Mouse (Mus musculus) kidney, adult 8-10 months (tissue): ENCODE data around the gene Zkscan16.

Experiments
- DNase-seq, 2 experiments: peaks; one replicate each; pipeline ENCODE4 v3.0.0; 2022

The Zkscan16 gene

GRCm38 (mm10) chr4:59002948-59003805 lies 59.7 kb downstream of the Zkscan16 start, which contains the start of gene Gm20503:
Gene Gm20503 (plus strand): TSS chr4:59003210.
- DNase-seq, result peak; percentile 89 to 92

DNA sequence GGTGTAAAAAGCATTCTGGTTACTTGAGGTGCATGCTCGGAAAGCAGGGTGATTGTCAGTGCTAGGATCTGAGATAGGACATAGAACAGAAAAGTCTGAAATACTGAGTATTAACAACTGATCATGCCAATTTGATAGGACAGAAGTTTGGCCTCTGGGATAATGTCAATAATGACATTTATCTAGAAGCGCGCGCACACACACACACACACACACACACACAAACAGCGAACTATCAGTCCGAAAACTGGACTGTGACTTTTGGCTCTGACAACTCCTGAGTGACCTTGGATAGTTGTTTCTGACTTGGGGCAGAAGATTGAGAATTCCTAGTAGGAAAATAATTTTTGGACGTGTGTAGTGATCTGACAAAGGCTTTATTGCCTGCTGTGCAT lies 60.4 kb downstream of the Zkscan16 start:
- no peak for DNase-seq

- no peak for DNase-seq
These were observed 62.8 kb downstream of the Zkscan16 start for GRCm38 (mm10) chr4:59006211-59006610.

DNA sequence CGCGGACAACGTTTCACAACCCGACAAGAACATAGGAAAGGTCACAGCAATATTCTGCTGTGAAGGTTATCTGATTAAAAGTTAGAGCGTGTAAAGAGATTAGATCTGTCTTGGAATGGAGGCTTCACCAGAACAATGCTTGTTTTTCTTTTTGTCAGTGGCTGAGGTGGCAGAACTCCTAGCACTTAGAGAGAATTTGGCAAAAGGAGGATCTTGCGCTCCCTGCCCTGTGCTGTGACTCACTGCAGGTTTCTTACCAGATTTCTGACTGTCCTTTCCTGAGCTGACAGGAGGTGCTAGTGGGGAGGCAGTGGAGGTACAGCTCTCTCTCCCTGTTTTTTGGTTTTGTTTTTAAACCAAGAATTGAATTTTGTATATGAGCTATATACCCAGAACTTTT lies 63.6 kb downstream of the Zkscan16 start:
- DNase-seq, result no peak
